8 mouse cellular contexts compared by ENCODE assay signal in the genomic region with DNA sequence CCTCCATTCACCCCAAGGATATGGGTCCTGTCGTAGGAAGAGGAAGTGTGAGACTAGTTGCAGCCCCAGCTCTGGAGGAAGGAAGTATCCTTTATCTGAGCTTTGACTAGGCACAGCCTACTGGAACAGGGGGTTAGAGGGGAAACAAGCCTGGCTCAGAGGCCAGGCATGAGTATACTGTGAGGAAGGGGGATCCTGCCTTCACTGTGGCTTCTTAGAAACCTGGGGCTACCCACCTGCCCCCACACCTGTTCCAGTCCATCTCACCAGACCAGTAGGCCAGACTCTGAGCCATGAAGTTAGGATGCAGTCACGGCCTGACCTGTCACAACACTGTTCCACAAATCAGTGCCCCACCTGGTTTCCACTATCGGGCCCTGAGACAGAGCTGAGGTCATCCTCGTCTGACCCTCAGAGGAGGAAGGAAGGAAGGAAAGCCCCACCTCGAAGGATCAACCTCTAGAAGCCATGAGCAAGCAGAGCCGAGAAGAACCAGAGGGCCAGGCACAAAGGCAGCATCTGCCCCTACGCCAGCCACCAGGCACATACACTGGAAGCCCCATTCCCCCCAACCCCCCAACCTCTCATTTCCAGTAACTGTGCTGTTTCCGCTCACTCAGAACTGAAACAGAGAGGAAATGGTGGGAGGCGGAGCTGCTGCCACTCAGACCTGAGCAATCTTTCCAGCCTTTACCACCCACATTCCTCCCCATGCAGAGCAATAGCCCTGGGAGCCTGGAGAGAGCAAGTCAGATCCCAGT. TPM values are rescaled to one million over a fixed set of nuclear protein-coding genes. Genes with fewer than 3 reads are reported as not detected.
A peak's percentile ranks its signal among the peaks of the same experiment; 100 is the strongest.
DNase-seq lines count a peak whose midpoint lies in the region; ATAC-seq and TF ChIP-seq lines count a peak whose summit lies in the region.

No protein-coding gene starts in this region.

- peaks cover 24% of the 10 kb centered on the region for H3K4me1 ChIP-seq in kidney, adult 2 months (ENCODE audit: control insufficient read depth, insufficient read depth, low read length)
- H3K4me1 ChIP-seq in hindbrain, embryonic 11.5 days (replicated peaks; ENCODE audit: control insufficient read depth, insufficient read depth, low read length) = peaks cover 79% of the 10 kb centered on the region
- H3K4me1 ChIP-seq in liver, embryonic 12.5 days = peaks cover 80% of the 10 kb centered on the region
- peaks cover 80% of the 10 kb centered on the region for H3K4me1 ChIP-seq in olfactory bulb, adult 2 months (ENCODE audit: control insufficient read depth, insufficient read depth, low read length)

- H3K9ac ChIP-seq in hindbrain, embryonic 11.5 days (ENCODE audit: low read depth, low read length) = peak overlapping the region; percentile 37; the same call in 1 of the 2 replicates
- H3K9ac ChIP-seq in liver, embryonic 12.5 days = no peak overlapping the region

- 57% methylated on average over 9 of the region's 9 CpGs for WGBS in kidney, adult 2 months
- WGBS in hindbrain, embryonic 11.5 days = 25% methylated on average over 9 of the region's 9 CpGs
- 21% methylated on average over 9 of the region's 9 CpGs for WGBS in liver, embryonic 12.5 days (ENCODE audit: insufficient replicate concordance)
- WGBS in olfactory bulb, adult 2 months = 23% methylated on average over 9 of the region's 9 CpGs

- no peak for TF ChIP-seq POLR2A in kidney, adult 2 months (IDR thresholded peaks at IDR 0.05; ENCODE audit: low read depth, low read length)
- no peak for TF ChIP-seq POLR2A in olfactory bulb, adult 2 months (IDR thresholded peaks at IDR 0.05; ENCODE audit: insufficient read depth, low read depth, low read length)

- TF ChIP-seq CTCF in kidney, adult 2 months (conservative IDR thresholded peaks at IDR 0.05; ENCODE audit: insufficient read depth, insufficient read length, low read depth, low read length) = no peak
- no peak for TF ChIP-seq CTCF in olfactory bulb, adult 2 months (IDR thresholded peaks at IDR 0.05; ENCODE audit: insufficient read depth, low read depth, low read length)

- no peak for ATAC-seq in hindbrain, embryonic 11.5 days (ENCODE audit: low FRiP score)
- ATAC-seq in liver, embryonic 12.5 days = peak; percentile 14; the same call in 1 of the 2 replicates
- ATAC-seq in erythroid progenitor cell, adult 5-6 weeks (replicated peaks; ENCODE audit: low FRiP score, poor library complexity, severe bottlenecking) = no peak

- DNase-seq in kidney, adult 2 months = peak; percentile 74
- no peak for DNase-seq in kidney, adult 11 months
- peak; percentile 65 for DNase-seq in embryo, embryonic 10.5 days (ENCODE audit: low spot score)
- DNase-seq in hindbrain, embryonic 11.5 days (ENCODE audit: low spot score) = no peak
- DNase-seq in cerebellum, adult 11-12 months = no peak

- H3K9me3 ChIP-seq in hindbrain, embryonic 11.5 days (ENCODE audit: control insufficient read depth, low read length) = no peaks in the 10 kb centered on the region
- no peaks in the 10 kb centered on the region for H3K9me3 ChIP-seq in liver, embryonic 12.5 days (replicated peaks)

- no peaks in the 10 kb centered on the region for H3K27me3 ChIP-seq in kidney, adult 2 months (replicated peaks; ENCODE audit: control insufficient read depth, insufficient read depth, low read length)
- H3K27me3 ChIP-seq in hindbrain, embryonic 11.5 days (ENCODE audit: control insufficient read depth, insufficient read depth, low read length) = no peaks in the 10 kb centered on the region
- H3K27me3 ChIP-seq in liver, embryonic 12.5 days (replicated peaks) = peaks cover under 1% of the 10 kb centered on the region; the same call in 1 of the 2 replicates

- H3K4me2 ChIP-seq in hindbrain, embryonic 11.5 days (replicated peaks; ENCODE audit: low read depth, low read length) = peak overlapping the region; percentile 11
- peak overlapping the region; percentile 30 for H3K4me2 ChIP-seq in liver, embryonic 12.5 days

- H3K36me3 ChIP-seq in kidney, adult 2 months (ENCODE audit: control insufficient read depth, insufficient read depth, low read length) = no peaks in the 10 kb centered on the region
- no peaks in the 10 kb centered on the region for H3K36me3 ChIP-seq in hindbrain, embryonic 11.5 days (ENCODE audit: control insufficient read depth, insufficient read depth, low read length)
- no peaks in the 10 kb centered on the region for H3K36me3 ChIP-seq in liver, embryonic 12.5 days

- no peak overlapping the region for H3K4me3 ChIP-seq in kidney, adult 2 months (ENCODE audit: insufficient read depth, low read depth, low read length)
- no peak overlapping the region for H3K4me3 ChIP-seq in hindbrain, embryonic 11.5 days (ENCODE audit: low read depth, low read length)
- no peak overlapping the region for H3K4me3 ChIP-seq in liver, embryonic 12.5 days
- no peak overlapping the region for H3K4me3 ChIP-seq in olfactory bulb, adult 2 months (ENCODE audit: insufficient read depth, low read depth, low read length)

- peak overlapping the region; percentile 85 for H3K27ac ChIP-seq in kidney, adult 2 months (ENCODE audit: insufficient read depth, low read depth, low read length)
- peak overlapping the region; percentile 51 for H3K27ac ChIP-seq in hindbrain, embryonic 11.5 days (ENCODE audit: low read depth, low read length)
- H3K27ac ChIP-seq in liver, embryonic 12.5 days = peak overlapping the region; percentile 71
- peak overlapping the region; percentile 28 for H3K27ac ChIP-seq in olfactory bulb, adult 2 months (ENCODE audit: insufficient read depth, low read depth, low read length)

RNA-seq across cellular contexts. Expression of a gene that starts 23.3 kb away (rescaled TPM):
- 16.1 and 17.7 TPM in 2 replicates for polyA plus RNA-seq in kidney, adult 2 months (2012; rRNA removed)
- polyA plus RNA-seq in hindbrain, embryonic 11.5 days (2014; fragmentation: Nextera tagmentation; extraction: Ambion mirVana) = 48.9 and 66.8 TPM in 2 replicates
- polyA plus RNA-seq in liver, embryonic 12.5 days (2016; fragmentation: Nextera tagmentation; extraction: Ambion mirVana) = 4.1 and 4.4 TPM in 2 replicates
- polyA plus RNA-seq in olfactory bulb, adult 2 months (2012; ENCODE audit: insufficient read depth, insufficient read length, low replicate concordance, missing spikeins) = 48.1 TPM in 1 of 2 replicates, not detected in the other
- total RNA-seq in erythroid progenitor cell, adult 5-6 weeks (2015; ENCODE audit: low replicate concordance) = 5.4 and 9.0 TPM in 2 replicates
- 1.5 and 6.0 TPM in 2 replicates for total RNA-seq in erythroid progenitor cell, adult 5-6 weeks (2017; ENCODE audit: low replicate concordance)

RNA-seq across cellular contexts. Expression of a gene that starts 48.2 kb away (rescaled TPM):
- polyA plus RNA-seq in kidney, adult 2 months (2012; rRNA removed) = 71.1 and 87.5 TPM in 2 replicates
- polyA plus RNA-seq in hindbrain, embryonic 11.5 days (2014; fragmentation: Nextera tagmentation; extraction: Ambion mirVana) = 29.6 and 31.2 TPM in 2 replicates
- polyA plus RNA-seq in liver, embryonic 12.5 days (2016; fragmentation: Nextera tagmentation; extraction: Ambion mirVana) = 13.0 and 14.4 TPM in 2 replicates
- 122 TPM in 1 of 2 replicates, not detected in the other for polyA plus RNA-seq in olfactory bulb, adult 2 months (2012; ENCODE audit: insufficient read depth, insufficient read length, low replicate concordance, missing spikeins)
- total RNA-seq in erythroid progenitor cell, adult 5-6 weeks (2015; ENCODE audit: low replicate concordance) = 13.0 TPM in 2 replicates
- 7.3 and 15.7 TPM in 2 replicates for total RNA-seq in erythroid progenitor cell, adult 5-6 weeks (2017; ENCODE audit: low replicate concordance)

Comparison
In these comparisons a context has a peak if more than half of its experiments do, and no peak if none do; other contexts are left out.
1. DNase-seq: peak in kidney, adult 2 months (single experiment) and embryo, embryonic 10.5 days (single experiment); none in kidney, adult 11 months (single experiment), hindbrain, embryonic 11.5 days (single experiment) and cerebellum, adult 11-12 months (single experiment).
2. H3K27ac ChIP-seq: peak in every context shown above with its lines; median percentile 85 in kidney, adult 2 months; 71 in liver, embryonic 12.5 days; 51 in hindbrain, embryonic 11.5 days; 28 in olfactory bulb, adult 2 months.